Mouse (Mus musculus) midbrain, embryonic 12.5 days (tissue): ENCODE measurements around the gene Osbpl9. TPM values are rescaled to one million over a fixed set of nuclear protein-coding genes. Genes with fewer than 3 reads are reported as not detected.

Experiments used
- microRNA counts: library from miRNA; unstranded; fragments of <30 nt; microRNA quantifications from one replicate; lab custom pipeline; 2017
- microRNA-seq: library from miRNA; unstranded; fragments of <30 nt; microRNA quantifications from one replicate; pipeline ENCODE4, GENCODE M21; 2017
- polyA plus RNA-seq: library from polyadenylated mRNA; unstranded; fragments of >200 nt; fragmentation: Nextera tagmentation; extraction: Ambion mirVana; gene quantifications from 2 replicates; pipeline ENCODE4 v1.2.1, GENCODE M21; 2016

Gene Osbpl9
- polyA plus RNA-seq, 1 experiment from 2014 or later, result 81.1 TPM

MicroRNAs encoded within 50 kb of the gene (microRNA counts, 519-probe panel; counts per million panel counts)
- not detected for microRNA mmu-miR-761 (lab: Ali Mortazavi, UCI)

Small RNA genes lying within 50 kb of the gene (microRNA-seq; reads per million reads assigned to microRNA genes)
- not detected for gene Mir761

Other genes with a start within 250 kb of the Osbpl9 start
- 107 and 112 TPM in 2 replicates for gene Nrd1, start 201.6 kb downstream of the Osbpl9 start, polyA plus RNA-seq
- gene Calr4, start 32.2 kb upstream of the Osbpl9 start, polyA plus RNA-seq, result 0.46 and 0.47 TPM in 2 replicates
- gene Eps15, start 78.0 kb upstream of the Osbpl9 start, polyA plus RNA-seq, result 56.2 and 58.6 TPM in 2 replicates
- 1.2 and 1.6 TPM in 2 replicates for gene Ttc39a, start 204.4 kb upstream of the Osbpl9 start, polyA plus RNA-seq